ENCODE assay signal across 17 mouse cellular contexts in genomic region chr3:28091296-28091695, GRCm38 (mm10).
"Had no signal": no experiment of that assay in that cellular context is flagged by ENCODE, and none has a peak within 500 bp of the region (broad histone marks: within the 10 kb centered on the region; RNA-seq: fewer than 3 reads in every experiment).

No protein-coding gene starts in this region.

- H3K36me3 ChIP-seq: liver, embryonic 13.5 days; neural tube, embryonic 13.5 days; stomach, embryonic 15.5 days had no signal

- H3K4me3 ChIP-seq: layer of hippocampus, adult 2 months; liver, embryonic 13.5 days; myocyte; neural tube, embryonic 13.5 days; stomach, embryonic 15.5 days had no signal

- ATAC-seq: midbrain, embryonic 16.5 days had no signal

- DNase-seq: kidney, postnatal 25 days; layer of hippocampus, adult 9-11 months; liver, embryonic 13.5 days; lung, adult 2 months; lung, postnatal 14 days; lung, postnatal 4 days; retina, postnatal 1 day; right cerebral cortex, postnatal 25 days; spleen, adult 18-20 months; thymus, adult 18-20 months; thymus, postnatal 36 days had no signal

- H3K4me1 ChIP-seq: liver, embryonic 13.5 days; neural tube, embryonic 13.5 days; stomach, embryonic 15.5 days had no signal

- H3K4me2 ChIP-seq: liver, embryonic 13.5 days; neural tube, embryonic 13.5 days; stomach, embryonic 15.5 days had no signal

- H3K27ac ChIP-seq: kidney, postnatal 0 days; layer of hippocampus, adult 2 months; liver, embryonic 13.5 days; neural tube, embryonic 13.5 days; stomach, embryonic 15.5 days had no signal

- H3K9ac ChIP-seq: liver, embryonic 13.5 days; neural tube, embryonic 13.5 days; stomach, embryonic 15.5 days had no signal

- H3K27me3 ChIP-seq: liver, embryonic 13.5 days; neural tube, embryonic 13.5 days; stomach, embryonic 15.5 days had no signal

- H3K9me3 ChIP-seq: liver, embryonic 13.5 days; neural tube, embryonic 13.5 days; stomach, embryonic 15.5 days had no signal
